ENCODE assay signal across 8 mouse cellular contexts in genomic region chr13:62760432-62761415, GRCm38 (mm10). TPM values are rescaled to one million over a fixed set of nuclear protein-coding genes. Genes with fewer than 3 reads are reported as not detected.
A peak's percentile ranks its signal among the peaks of the same experiment; 100 is the strongest.
DNase-seq lines count a peak whose midpoint lies in the region; ATAC-seq and TF ChIP-seq lines count a peak whose summit lies in the region.
"Not testable (repeated sequence)": the region's sequence is repeated elsewhere in the genome, so short reads cannot be mapped to it uniquely, and the experiment has no call there.

Gene Platr25, minus strand, starts transcription at chr13:62760709.

- not testable (repeated sequence) for TF ChIP-seq POLR2A in CH12.LX (IDR thresholded peaks at IDR 0.05; ENCODE audit: low read depth, low read length); myocyte (IDR thresholded peaks at IDR 0.05; ENCODE audit: insufficient read length, low read depth)

- DNase-seq in CH12.LX (ENCODE audit: extremely low read depth), result peak; percentile 86
- peak; percentile 42 for DNase-seq in c-Kit-positive CD71-negative TER-119-negative erythroid progenitor cells, embryonic 14.5 days (ENCODE audit: low read depth)
- DNase-seq in forebrain, embryonic 11.5 days (ENCODE audit: low spot score), result peak; percentile 78
- DNase-seq in kidney, postnatal 14 days, result peak; percentile 76
- DNase-seq in liver, embryonic 11.5 days (ENCODE audit: low spot score), result peak; percentile 66
- DNase-seq in spleen, postnatal 4 days (ENCODE audit: low spot score in 2 of 2), result peak; percentile 61 to 68

- peak within 1 kb of the TSS; percentile 42 for H3K9ac ChIP-seq in CH12.LX (ENCODE audit: insufficient read depth, low read depth)
- peak within 1 kb of the TSS; percentile 51; the same call in 1 of the 2 replicates for H3K9ac ChIP-seq in forebrain, embryonic 11.5 days (ENCODE audit: low read length)
- H3K9ac ChIP-seq in heart, embryonic 16.5 days (ENCODE audit: low read length), result peak within 1 kb of the TSS; percentile 67
- peak within 1 kb of the TSS; percentile 64 for H3K9ac ChIP-seq in liver, embryonic 11.5 days (ENCODE audit: low read depth, low read length)

- dilution Hi-C loops in CH12.LX (cut with MboI; ENCODE audit: extremely low pct_ligation_motif_present, extremely low pct_unique_long_range_greater_than_20kb, low sequenced_read_pairs), result not testable (repeated sequence)

- H3K36me3 ChIP-seq in CH12.LX (replicated peaks in 1 of 2; ENCODE audit: control insufficient read depth in 1 of 2, insufficient read depth in 1 of 2, low read length in 1 of 2); forebrain, embryonic 11.5 days (ENCODE audit: control insufficient read depth, insufficient read depth, low read length); heart, embryonic 16.5 days (ENCODE audit: control insufficient read depth, insufficient read depth); liver, embryonic 11.5 days (ENCODE audit: control insufficient read depth, insufficient read depth, low read length); myocyte (ENCODE audit: control insufficient read depth, insufficient read depth): not testable (repeated sequence)

- H3K4me2 ChIP-seq in CH12.LX (ENCODE audit: insufficient read depth, low read depth, poor library complexity, severe bottlenecking), result peak within 1 kb of the TSS; percentile 50
- H3K4me2 ChIP-seq in forebrain, embryonic 11.5 days (ENCODE audit: low read depth, low read length, severe bottlenecking), result peak within 1 kb of the TSS; percentile 44
- peak within 1 kb of the TSS; percentile 66 for H3K4me2 ChIP-seq in heart, embryonic 16.5 days (ENCODE audit: low read depth, low read length)
- H3K4me2 ChIP-seq in liver, embryonic 11.5 days, result peak within 1 kb of the TSS; percentile 59
- H3K4me2 ChIP-seq in myocyte (ENCODE audit: low read depth), result peak within 1 kb of the TSS; percentile 62

- 9% methylated on average over 20 of the region's 20 CpGs for WGBS in forebrain, embryonic 11.5 days
- WGBS in heart, embryonic 16.5 days, result 7% methylated on average over 20 of the region's 20 CpGs
- WGBS in liver, embryonic 11.5 days, result 10% methylated on average over 20 of the region's 20 CpGs

- TF ChIP-seq RAD21 in CH12.LX (IDR thresholded peaks at IDR 0.05; ENCODE audit: low read depth, low read length), result not testable (repeated sequence)

- not testable (repeated sequence) for H3K79me2 ChIP-seq in CH12.LX (replicated peaks; ENCODE audit: control insufficient read depth, extremely low read depth, insufficient read depth, poor library complexity, severe bottlenecking); myocyte (ENCODE audit: control insufficient read depth, insufficient read depth)

- in situ Hi-C loops in CH12.LX (cut with MboI; ENCODE audit: low pct_ligation_motif_present, low pct_unique_long_range_greater_than_20kb, low sequenced_read_pairs), result loop anchor here (10.0 kb wide), 1 partner anchor 94 kb away; the partner anchor contains the start of gene Fbp2

- peak; percentile 96 for ATAC-seq in forebrain, embryonic 11.5 days (replicated peaks; ENCODE audit: low FRiP score)
- ATAC-seq in heart, embryonic 16.5 days (replicated peaks; ENCODE audit: extremely low read depth, insufficient read depth, low FRiP score), result peak; percentile 89
- ATAC-seq in liver, embryonic 11.5 days (replicated peaks; ENCODE audit: low FRiP score), result peak; percentile 98

- not testable (repeated sequence) for TF ChIP-seq CTCF in CH12.LX (conservative IDR thresholded peaks at IDR 0.05 in 1 of 2, IDR thresholded peaks at IDR 0.05 in 1 of 2; ENCODE audit: low read depth in 2 of 2, low read length in 2 of 2)

- H3K4me3 ChIP-seq in CH12.LX (replicated peaks in 1 of 3; ENCODE audit: low read depth in 2 of 3, low read length in 2 of 3, poor library complexity in 1 of 3) (peak within 1 kb of the TSS; percentile 37 to 64 (median 49)), myocyte (peak within 1 kb of the TSS; percentile 20)
- peak within 1 kb of the TSS; percentile 41 for H3K4me3 ChIP-seq in forebrain, embryonic 11.5 days (ENCODE audit: low read depth, low read length)
- peak within 1 kb of the TSS; percentile 64 for H3K4me3 ChIP-seq in heart, embryonic 16.5 days (ENCODE audit: low read length)
- H3K4me3 ChIP-seq in liver, embryonic 11.5 days (ENCODE audit: low read depth, low read length), result peak within 1 kb of the TSS; percentile 55

- not testable (repeated sequence) for H3ac ChIP-seq in myocyte (ENCODE audit: control insufficient read depth, insufficient read length)

- not testable (repeated sequence) for H3K9me3 ChIP-seq in CH12.LX (replicated peaks; ENCODE audit: low read length); forebrain, embryonic 11.5 days (ENCODE audit: control insufficient read depth, low read length); heart, embryonic 16.5 days (replicated peaks; ENCODE audit: control insufficient read depth, low read length); liver, embryonic 11.5 days (ENCODE audit: control insufficient read depth, low read length)

- not testable (repeated sequence) for H3K4me1 ChIP-seq in CH12.LX (ENCODE audit: control insufficient read depth in 1 of 2, insufficient read depth in 2 of 2); forebrain, embryonic 11.5 days (replicated peaks; ENCODE audit: control insufficient read depth, insufficient read depth, low read length); heart, embryonic 16.5 days (ENCODE audit: control insufficient read depth, insufficient read depth, low read length); liver, embryonic 11.5 days (replicated peaks; ENCODE audit: control insufficient read depth, insufficient read depth, low read length)

- peak within 1 kb of the TSS; percentile 38; the same call in 1 of the 2 replicates for H3K27ac ChIP-seq in CH12.LX (ENCODE audit: insufficient read depth, low read depth)
- H3K27ac ChIP-seq in forebrain, embryonic 11.5 days (ENCODE audit: low read depth, low read length); heart, embryonic 16.5 days (ENCODE audit: low read length); liver, embryonic 11.5 days (ENCODE audit: low read depth, low read length): not testable (repeated sequence)

- H3K27me3 ChIP-seq in CH12.LX (replicated peaks); forebrain, embryonic 11.5 days (ENCODE audit: control insufficient read depth, insufficient read depth, low read length); heart, embryonic 16.5 days (ENCODE audit: control insufficient read depth, insufficient read depth, low read length); liver, embryonic 11.5 days (replicated peaks; ENCODE audit: control insufficient read depth, insufficient read depth, low read length); myocyte (ENCODE audit: control insufficient read depth, insufficient read depth, insufficient read length): not testable (repeated sequence)

- TF ChIP-seq EP300 in CH12.LX (IDR thresholded peaks at IDR 0.05; ENCODE audit: low read length), result 0 out of 2 replicates have a peak, but pooled peaks have one; percentile 34

TF ChIP-seq in CH12.LX, 34 proteins besides CTCF, POLR2A, EP300 and RAD21 (continues in another document):
- TF ChIP-seq SIN3A (IDR thresholded peaks at IDR 0.05; ENCODE audit: low read length) (0 out of 2 replicates have a peak, but pooled peaks have one; percentile 45), BHLHE40 (IDR thresholded peaks at IDR 0.05; ENCODE audit: low read depth, low read length) (peak; percentile 64), TBP (conservative IDR thresholded peaks at IDR 0.05; ENCODE audit: low read depth, low read length) (0 out of 2 replicates have a peak, but pooled peaks have one; percentile 43), MEF2A (IDR thresholded peaks at IDR 0.05; ENCODE audit: borderline replicate concordance, low read depth, low read length) (peak; percentile 33; the same call in 1 of the 2 replicates), HCFC1 (IDR thresholded peaks at IDR 0.05; ENCODE audit: low read depth, low read length) (peak; percentile 26; the same call in 1 of the 2 replicates), MXI1 (IDR thresholded peaks at IDR 0.05; ENCODE audit: low read depth, low read length) (peak; percentile 39; the same call in 1 of the 2 replicates), ETS1 (conservative IDR thresholded peaks at IDR 0.05; ENCODE audit: low read depth, low read length) (0 out of 2 replicates have a peak, but pooled peaks have one; percentile 19), TCF12 (IDR thresholded peaks at IDR 0.05; ENCODE audit: low read depth, low read length) (0 out of 2 replicates have a peak, but pooled peaks have one; percentile 34), ELF1 (IDR thresholded peaks at IDR 0.05; ENCODE audit: low read depth, low read length) (peak; percentile 59)

RNA-seq across cellular contexts. Expression of gene Platr25, which starts in this region (rescaled TPM):
- 10.0 and 13.8 TPM in 2 replicates for total RNA-seq in CH12.LX (2012; rRNA removed)
- total RNA-seq in CH12.LX (2014; rRNA removed), result 26.7 and 31.5 TPM in 2 replicates
- 13.2 and 15.0 TPM in 2 replicates for polyA plus RNA-seq in CH12.LX (2012; ENCODE audit: insufficient read length, low read depth)
- polyA plus RNA-seq in forebrain, embryonic 11.5 days (2014; fragmentation: Nextera tagmentation; extraction: Ambion mirVana), result 31.7 and 36.2 TPM in 2 replicates
- 12.7 and 14.3 TPM in 2 replicates for polyA plus RNA-seq in heart, embryonic 16.5 days (2015; fragmentation: Nextera tagmentation; extraction: Ambion mirVana)
- polyA plus RNA-seq in liver, embryonic 11.5 days (2014; fragmentation: Nextera tagmentation; extraction: Ambion mirVana), result 15.2 and 16.0 TPM in 2 replicates
- polyA plus RNA-seq in myocyte (2012; fragmentation: generic; extraction: Trizol), result 1.0 TPM
